Mouse (Mus musculus): Measurements from ENCODE around the gene Pagr1b. TPM values are rescaled to one million over a fixed set of nuclear protein-coding genes. Genes with fewer than 3 reads are reported as not detected.

Gene Pagr1b
- polyA plus RNA-seq, 1 experiment from 2014 or later = 0.75 TPM

Small RNA genes lying within 50 kb of the gene (microRNA-seq; reads per million reads assigned to microRNA genes)
- gene Gm44343 = not detected

Other genes starting within 250 kb of the Pagr1b start
- gene Ypel3, start 239.5 kb downstream of the Pagr1b start, polyA plus RNA-seq (2015; fragmentation: Nextera tagmentation; extraction: Ambion mirVana) = 80.8 and 84.6 TPM in 2 replicates
- gene Tbx6, start 235.0 kb downstream of the Pagr1b start, polyA plus RNA-seq (2015; fragmentation: Nextera tagmentation; extraction: Ambion mirVana) = 0.09 and 0.58 TPM in 2 replicates
- 133 and 159 TPM in 2 replicates for gene Ppp4c, start 224.0 kb downstream of the Pagr1b start, polyA plus RNA-seq (2015; fragmentation: Nextera tagmentation; extraction: Ambion mirVana)
- 0.86 and 1.4 TPM in 2 replicates for gene Fam57b, start 218.8 kb downstream of the Pagr1b start, polyA plus RNA-seq (2015; fragmentation: Nextera tagmentation; extraction: Ambion mirVana)
- not detected in 2 replicates for gene 4930451I11Rik, start 184.8 kb downstream of the Pagr1b start, polyA plus RNA-seq (2015; fragmentation: Nextera tagmentation; extraction: Ambion mirVana)
- gene Doc2a, start 169.1 kb downstream of the Pagr1b start, polyA plus RNA-seq (2015; fragmentation: Nextera tagmentation; extraction: Ambion mirVana) = not detected in 2 replicates
- 19.8 and 22.2 TPM in 2 replicates for gene Hirip3, start 154.5 kb downstream of the Pagr1b start, polyA plus RNA-seq (2015; fragmentation: Nextera tagmentation; extraction: Ambion mirVana)
- gene Ino80e, start 154.1 kb downstream of the Pagr1b start, polyA plus RNA-seq (2015; fragmentation: Nextera tagmentation; extraction: Ambion mirVana) = 50.5 and 52.0 TPM in 2 replicates
- 31.1 and 35.4 TPM in 2 replicates for gene Taok2, start 131.8 kb downstream of the Pagr1b start, polyA plus RNA-seq (2015; fragmentation: Nextera tagmentation; extraction: Ambion mirVana)
- 19.6 and 22.5 TPM in 2 replicates for gene Tmem219, start 93.6 kb downstream of the Pagr1b start, polyA plus RNA-seq (2015; fragmentation: Nextera tagmentation; extraction: Ambion mirVana)
- gene Kctd13, start 87.6 kb downstream of the Pagr1b start, polyA plus RNA-seq (2015; fragmentation: Nextera tagmentation; extraction: Ambion mirVana) = 13.3 TPM in 2 replicates
- gene Asphd1, start 66.9 kb downstream of the Pagr1b start, polyA plus RNA-seq (2015; fragmentation: Nextera tagmentation; extraction: Ambion mirVana) = not detected in 2 replicates
- 0.53 and 1.0 TPM in 2 replicates for gene Sez6l2, start 65.9 kb downstream of the Pagr1b start, polyA plus RNA-seq (2015; fragmentation: Nextera tagmentation; extraction: Ambion mirVana)
- 85.1 and 89.4 TPM in 2 replicates for gene Cdipt, start 40.6 kb downstream of the Pagr1b start, polyA plus RNA-seq (2015; fragmentation: Nextera tagmentation; extraction: Ambion mirVana)
- gene Cdiptos, start 40.4 kb downstream of the Pagr1b start, polyA plus RNA-seq (2015; fragmentation: Nextera tagmentation; extraction: Ambion mirVana) = 1.2 and 1.6 TPM in 2 replicates
- gene Mvp, start 1.9 kb downstream of the Pagr1b start, polyA plus RNA-seq (2015; fragmentation: Nextera tagmentation; extraction: Ambion mirVana) = 15.9 and 20.6 TPM in 2 replicates
- 61.0 and 78.5 TPM in 2 replicates for gene Pagr1a, start 868 bp upstream of the Pagr1b start, polyA plus RNA-seq (2015; fragmentation: Nextera tagmentation; extraction: Ambion mirVana)
- gene Gm42742, start 4.6 kb upstream of the Pagr1b start, polyA plus RNA-seq (2015; fragmentation: Nextera tagmentation; extraction: Ambion mirVana) = 15.4 and 38.5 TPM in 2 replicates
- gene Prrt2, start 4.7 kb upstream of the Pagr1b start, polyA plus RNA-seq (2015; fragmentation: Nextera tagmentation; extraction: Ambion mirVana) = 1.6 and 2.4 TPM in 2 replicates
- 31.5 and 34.1 TPM in 2 replicates for gene Maz, start 10.6 kb upstream of the Pagr1b start, polyA plus RNA-seq (2015; fragmentation: Nextera tagmentation; extraction: Ambion mirVana)
- 80.4 and 81.6 TPM in 2 replicates for gene Kif22, start 26.0 kb upstream of the Pagr1b start, polyA plus RNA-seq (2015; fragmentation: Nextera tagmentation; extraction: Ambion mirVana)
- gene Zg16, start 70.8 kb upstream of the Pagr1b start, polyA plus RNA-seq (2015; fragmentation: Nextera tagmentation; extraction: Ambion mirVana) = 18.3 TPM in 1 of 2 replicates, not detected in the other
- gene AI467606, start 74.9 kb upstream of the Pagr1b start, polyA plus RNA-seq (2015; fragmentation: Nextera tagmentation; extraction: Ambion mirVana) = 4.9 and 8.4 TPM in 2 replicates
- 2.1 and 2.6 TPM in 2 replicates for gene Qprt, start 105.7 kb upstream of the Pagr1b start, polyA plus RNA-seq (2015; fragmentation: Nextera tagmentation; extraction: Ambion mirVana)
- gene Spn, start 121.3 kb upstream of the Pagr1b start, polyA plus RNA-seq (2015; fragmentation: Nextera tagmentation; extraction: Ambion mirVana) = 1.2 and 2.6 TPM in 2 replicates
- 42.2 and 44.4 TPM in 2 replicates for gene Cd2bp2, start 179.6 kb upstream of the Pagr1b start, polyA plus RNA-seq (2015; fragmentation: Nextera tagmentation; extraction: Ambion mirVana)
- 15.2 and 22.3 TPM in 2 replicates for gene Tbc1d10b, start 192.0 kb upstream of the Pagr1b start, polyA plus RNA-seq (2015; fragmentation: Nextera tagmentation; extraction: Ambion mirVana)
- 16.2 and 31.6 TPM in 2 replicates for gene Mylpf, start 192.4 kb upstream of the Pagr1b start, polyA plus RNA-seq (2015; fragmentation: Nextera tagmentation; extraction: Ambion mirVana)
- gene Zfp553, start 216.6 kb upstream of the Pagr1b start, polyA plus RNA-seq (2015; fragmentation: Nextera tagmentation; extraction: Ambion mirVana) = 21.0 and 21.9 TPM in 2 replicates
- gene Sept1, start 216.6 kb upstream of the Pagr1b start, polyA plus RNA-seq (2015; fragmentation: Nextera tagmentation; extraction: Ambion mirVana) = 35.1 and 57.5 TPM in 2 replicates
- 38.0 and 39.6 TPM in 2 replicates for gene Zfp771, start 227.8 kb upstream of the Pagr1b start, polyA plus RNA-seq (2015; fragmentation: Nextera tagmentation; extraction: Ambion mirVana)
- gene Dctpp1, start 244.2 kb upstream of the Pagr1b start, polyA plus RNA-seq (2015; fragmentation: Nextera tagmentation; extraction: Ambion mirVana) = 129 and 142 TPM in 2 replicates

All from heart, embryonic 16.5 days (tissue).